Mouse (Mus musculus): Measurements from ENCODE around the gene Htra2.
A peak's percentile ranks its signal among the peaks of the same experiment; 100 is the strongest.

Htra2 gene

DNA sequence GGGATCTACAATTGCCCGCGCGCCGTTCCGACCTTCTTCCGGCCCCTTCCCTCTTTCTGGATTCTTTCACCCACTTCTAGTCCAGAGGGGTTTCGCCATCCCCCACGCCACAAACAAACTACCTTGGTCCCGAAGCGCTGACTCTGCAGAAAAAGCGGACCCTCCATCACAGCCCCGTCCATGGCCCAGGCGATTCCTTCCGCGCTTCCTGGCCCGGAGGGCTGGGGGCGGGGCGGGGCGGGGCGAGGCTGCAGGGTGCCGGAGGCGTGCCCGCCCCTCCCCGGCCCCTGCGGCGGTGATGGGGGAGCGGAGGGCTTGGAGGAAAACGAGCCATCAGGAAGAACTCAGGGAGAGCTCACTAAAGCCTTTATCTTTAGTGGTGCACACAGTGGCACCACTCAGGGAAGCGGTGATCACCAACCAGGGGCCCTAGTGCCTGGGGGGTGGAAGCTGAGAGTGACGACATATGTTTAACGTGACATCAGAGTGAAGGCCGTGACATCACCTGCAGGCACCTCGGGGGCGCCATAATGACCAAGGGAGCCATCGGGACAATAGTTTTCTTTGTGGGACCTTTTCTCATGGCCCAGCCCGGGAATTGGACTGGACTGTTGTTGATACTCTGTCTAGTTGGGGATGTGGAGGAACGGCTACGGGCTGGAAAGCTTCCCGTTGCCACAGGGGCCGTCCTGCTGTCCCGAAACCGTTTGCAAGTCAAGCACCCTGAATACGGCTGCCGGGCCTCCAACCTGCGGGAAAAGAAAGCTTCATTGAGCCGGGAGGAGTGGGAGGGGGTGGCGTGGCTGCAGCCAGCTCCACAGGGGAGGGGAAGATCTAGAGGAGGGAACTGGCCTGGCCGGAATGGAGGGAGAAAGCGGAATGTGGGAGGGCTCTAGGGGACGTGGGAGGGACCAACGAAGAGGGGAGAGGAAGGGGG lies 21.6 kb downstream of the Htra2 start, which contains the start of the genes Dok1 and Loxl3:
TSS of gene Dok1 (minus strand) at position 223 of the 937 bp plus-strand sequence.
TSS of gene Loxl3 (plus strand) at position 925 of the 937 bp plus-strand sequence.
- peak in 1 of 2 experiments; percentile 41 for DNase-seq (ENCODE audit: low spot score in 2 of 2)

GRCm38 (mm10) chr6:83032769-83033191 lies 22.3 kb downstream of the Htra2 start:
- DNase-seq (ENCODE audit: low spot score in 2 of 2) = no peak

- DNase-seq (ENCODE audit: low spot score in 2 of 2) = no peak
These were observed 23.0 kb downstream of the Htra2 start for GRCm38 (mm10) chr6:83031921-83032590.

DNA sequence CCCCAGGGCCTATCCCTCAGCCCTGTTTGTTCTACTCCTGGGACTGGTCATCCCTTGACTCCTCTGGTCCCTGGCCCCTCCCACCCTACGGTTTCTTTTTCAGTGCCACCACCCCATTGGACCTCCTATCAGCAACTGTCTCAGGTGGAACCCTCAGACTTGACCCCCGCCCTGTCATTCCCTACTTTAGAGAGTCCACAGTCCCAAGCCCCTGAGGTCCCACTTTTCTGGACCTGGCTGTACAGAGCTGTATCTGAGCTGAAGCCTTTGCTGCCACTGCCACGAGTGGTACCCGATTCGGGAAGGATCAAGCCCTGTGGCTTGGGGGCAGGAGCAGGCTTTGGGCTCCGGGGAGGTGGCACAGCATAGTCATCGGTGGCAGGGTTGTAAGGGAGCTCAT lies 24.0 kb downstream of the Htra2 start:
- no peak for DNase-seq (ENCODE audit: low spot score in 2 of 2)

- DNase-seq (ENCODE audit: low spot score in 2 of 2) = no peak
These were observed 25.3 kb downstream of the Htra2 start for GRCm38 (mm10) chr6:83029777-83030176.

GRCm38 (mm10) chr6:83027706-83028105 lies 27.4 kb downstream of the Htra2 start:
- no peak for DNase-seq (ENCODE audit: low spot score in 2 of 2)

- DNase-seq (ENCODE audit: low spot score in 2 of 2) = no peak
These were observed 27.8 kb downstream of the Htra2 start for GRCm38 (mm10) chr6:83027293-83027692.

DNA sequence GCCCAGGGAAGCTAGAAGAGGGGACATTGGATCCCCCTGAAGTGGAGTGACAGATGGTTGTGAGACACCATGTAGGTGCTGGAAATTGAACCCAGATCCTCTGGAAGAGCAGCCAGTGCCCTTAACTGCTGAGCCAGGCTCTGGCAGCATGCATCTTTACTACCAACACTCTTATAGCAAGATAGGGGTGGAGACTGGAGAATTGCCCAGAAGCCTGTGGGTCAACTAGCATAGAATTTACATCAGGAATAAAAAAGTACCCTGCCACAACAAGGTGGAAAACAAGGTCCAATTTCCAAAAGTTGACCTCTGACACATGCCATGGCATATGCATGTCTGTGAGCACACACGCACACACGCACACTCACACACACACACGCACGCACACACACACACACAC lies 29.9 kb downstream of the Htra2 start:
- no peak for DNase-seq (ENCODE audit: low spot score in 2 of 2)

- no peak for DNase-seq (ENCODE audit: low spot score in 2 of 2)
These were observed 30.7 kb downstream of the Htra2 start for GRCm38 (mm10) chr6:83024421-83024820.

GRCm38 (mm10) chr6:83023786-83024185 lies 31.3 kb downstream of the Htra2 start:
- no peak for DNase-seq (ENCODE audit: low spot score in 2 of 2)

DNA sequence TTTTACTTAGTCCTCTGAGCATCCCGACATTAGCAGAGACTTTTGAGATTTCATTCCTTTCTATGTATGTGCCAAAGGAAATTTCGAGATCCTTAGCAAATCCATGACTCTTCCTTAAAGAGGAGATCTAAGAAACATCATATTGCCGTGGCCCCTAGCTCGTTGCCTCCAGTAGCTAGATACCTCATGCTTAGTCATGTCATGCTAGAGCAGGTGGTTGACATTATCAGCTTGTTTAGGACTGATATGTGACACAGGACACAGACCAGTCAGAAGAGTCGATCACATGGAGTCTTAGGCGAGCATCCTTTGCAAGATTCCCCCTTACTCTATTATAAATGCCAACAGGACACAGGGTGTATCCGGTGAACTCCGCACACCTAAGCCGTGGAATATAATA lies 32.1 kb downstream of the Htra2 start:
- no peak for DNase-seq (ENCODE audit: low spot score in 2 of 2)

DNA sequence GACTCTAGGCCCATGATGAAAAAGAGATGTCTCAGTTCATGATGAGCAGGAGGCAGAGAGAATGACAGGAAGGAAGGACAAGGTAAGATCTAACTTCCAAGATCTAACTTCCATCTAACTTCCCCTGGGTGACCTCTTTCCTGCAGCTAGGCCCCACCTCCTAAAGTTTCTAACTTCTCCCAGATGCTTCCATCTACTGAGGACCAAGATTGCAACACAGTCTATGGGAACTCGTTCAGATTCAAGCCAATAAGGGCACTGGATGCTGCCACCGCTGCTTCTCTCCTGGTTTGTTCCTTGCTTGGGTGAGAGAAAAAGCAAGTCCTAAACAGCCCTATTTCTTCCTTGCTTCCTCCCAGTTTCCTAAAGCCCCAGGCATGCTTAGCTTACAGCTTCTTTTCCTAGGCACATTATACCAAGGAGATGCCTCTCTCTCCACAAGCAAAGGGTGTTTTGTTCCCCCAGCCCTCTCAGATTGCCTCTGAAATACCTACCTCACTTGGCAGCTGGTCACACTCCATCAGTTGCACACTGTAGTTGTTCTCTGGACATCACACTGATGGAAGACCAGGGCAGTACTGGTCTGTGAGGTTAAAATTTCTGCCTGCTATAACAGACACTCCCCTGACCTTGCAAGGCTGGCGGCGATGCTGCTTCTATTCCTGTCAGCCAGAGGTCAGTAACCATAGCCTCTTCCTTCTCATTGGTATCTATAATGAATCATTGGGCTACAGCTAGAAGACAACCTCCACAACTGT lies 34.1 kb downstream of the Htra2 start:
- DNase-seq (ENCODE audit: low spot score in 2 of 2) = no peak

DNA sequence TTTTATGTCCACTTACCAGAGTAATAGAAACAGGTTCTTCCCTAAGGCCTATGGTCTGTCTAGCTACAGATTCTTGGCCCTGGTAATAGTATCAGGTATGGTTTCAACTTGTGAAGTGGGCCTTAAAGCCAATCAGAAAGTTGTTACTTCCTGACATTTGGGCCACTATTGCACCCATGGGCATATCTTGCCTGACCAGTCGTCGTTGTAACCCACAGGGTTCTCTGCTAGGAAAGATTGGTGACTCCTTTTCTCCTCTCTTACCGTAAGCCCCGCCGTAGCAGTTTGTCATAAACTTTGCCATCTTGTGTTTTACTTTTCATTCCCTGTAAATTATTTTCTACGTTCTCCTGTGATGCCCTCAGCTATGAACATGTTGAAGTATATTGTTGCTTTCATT lies 35.0 kb downstream of the Htra2 start:
- no peak for DNase-seq (ENCODE audit: low spot score in 2 of 2)

DNA sequence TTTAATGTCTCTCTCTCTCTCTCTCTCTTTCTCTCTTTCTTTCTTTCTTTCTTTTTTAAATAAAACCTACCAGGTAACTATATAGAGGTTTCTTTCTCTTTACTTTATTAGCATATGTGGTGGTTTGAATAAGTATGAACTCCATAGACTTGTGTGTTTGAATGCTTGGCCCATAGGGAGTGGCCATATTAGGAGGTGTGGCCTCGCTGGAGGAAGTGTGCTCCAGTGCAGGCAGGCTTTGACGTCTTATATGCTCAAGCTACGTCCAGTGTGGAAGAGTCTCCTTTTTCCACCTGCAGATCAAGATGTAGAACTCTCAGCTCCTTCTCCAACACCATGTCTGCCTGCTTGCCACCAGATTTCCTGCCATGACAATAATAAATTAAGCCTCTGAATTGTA lies 36.0 kb downstream of the Htra2 start:
- no peak for DNase-seq (ENCODE audit: low spot score in 2 of 2)

DNA sequence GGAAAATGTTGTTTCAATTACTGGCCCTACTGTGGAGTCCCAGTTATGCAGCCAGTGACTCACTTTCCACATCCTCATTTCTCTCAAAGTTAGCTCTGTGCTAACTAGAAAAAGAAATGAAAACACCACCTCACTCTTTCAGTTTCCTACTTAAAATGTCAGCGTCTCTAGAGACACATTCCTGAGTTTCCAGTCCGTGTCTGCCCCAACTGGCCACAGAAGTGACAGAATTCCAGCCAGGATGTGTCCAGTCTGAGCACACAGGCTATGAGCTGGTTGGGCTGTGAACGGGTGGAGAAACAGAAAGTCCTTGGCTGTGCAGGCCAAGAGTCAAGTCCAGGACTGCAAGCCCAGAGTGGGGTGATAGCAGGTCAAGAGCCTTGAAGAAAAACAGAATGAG lies 37.9 kb downstream of the Htra2 start:
- no peak for DNase-seq (ENCODE audit: low spot score in 2 of 2)

DNA sequence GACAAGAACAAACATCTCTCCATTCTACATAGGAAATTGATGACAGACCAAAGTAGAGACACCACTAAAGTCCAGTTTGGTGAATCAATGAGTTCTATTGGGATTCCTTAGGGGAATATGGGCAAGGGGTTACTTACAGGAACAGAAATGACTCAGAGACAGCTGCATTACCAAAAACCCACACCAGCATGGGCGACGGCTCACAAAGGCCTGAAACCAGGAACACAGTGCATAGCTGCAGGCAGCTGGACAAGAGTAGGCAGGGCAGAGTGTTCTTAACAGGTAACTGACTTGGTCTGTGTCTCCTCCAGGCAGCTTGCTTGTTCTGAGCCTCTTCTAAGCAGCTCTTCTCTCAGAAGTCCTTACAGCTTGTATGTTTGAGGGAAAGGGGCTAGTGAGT lies 39.3 kb downstream of the Htra2 start:
- no peak for DNase-seq (ENCODE audit: low spot score in 2 of 2)

DNA sequence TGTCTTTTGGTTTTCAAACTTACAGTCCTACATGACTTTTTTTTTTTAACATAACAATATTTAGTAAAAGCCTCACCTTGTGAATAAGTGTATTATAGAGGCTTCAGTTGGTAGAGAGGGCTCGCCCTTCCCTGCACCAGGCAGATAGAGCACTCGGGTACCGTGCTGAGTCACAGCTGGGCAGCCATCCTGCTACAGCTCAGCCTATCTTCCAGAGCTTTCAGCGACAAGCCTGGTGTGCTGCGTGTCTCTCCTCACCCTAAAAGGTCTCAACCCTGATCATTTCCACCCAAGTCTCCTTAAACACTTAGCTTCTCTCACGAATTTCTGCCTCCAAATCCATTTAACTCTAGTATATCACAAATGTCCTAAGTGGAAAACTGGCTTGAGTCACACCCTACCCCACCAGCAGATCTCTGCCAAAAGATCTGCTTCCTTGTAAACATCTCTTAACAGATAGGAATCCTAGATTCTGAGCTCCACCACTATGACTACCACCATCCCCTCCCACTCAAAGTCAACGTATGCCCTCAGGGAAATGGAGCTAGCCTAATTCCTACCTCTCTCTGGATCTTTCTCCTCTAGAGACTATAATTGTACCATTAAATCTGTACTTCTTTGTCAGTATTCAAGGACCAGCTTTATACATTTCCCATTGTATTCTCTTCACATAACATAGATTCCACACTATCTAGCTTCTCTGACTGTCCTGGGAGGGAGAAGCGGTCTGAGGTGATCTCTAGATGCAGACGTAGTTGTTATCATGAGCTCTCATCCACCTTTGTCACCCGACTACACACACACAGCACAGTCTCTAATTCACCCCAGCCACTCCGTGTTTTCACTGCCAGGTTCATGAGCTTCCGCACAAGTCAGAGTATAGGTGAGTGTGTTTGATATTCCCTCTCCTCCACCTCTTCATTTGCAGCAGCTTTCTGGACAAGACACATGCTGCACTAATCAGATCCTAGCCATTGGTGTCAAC lies 40.3 kb downstream of the Htra2 start:
- no peak for DNase-seq (ENCODE audit: low spot score in 2 of 2)

DNA sequence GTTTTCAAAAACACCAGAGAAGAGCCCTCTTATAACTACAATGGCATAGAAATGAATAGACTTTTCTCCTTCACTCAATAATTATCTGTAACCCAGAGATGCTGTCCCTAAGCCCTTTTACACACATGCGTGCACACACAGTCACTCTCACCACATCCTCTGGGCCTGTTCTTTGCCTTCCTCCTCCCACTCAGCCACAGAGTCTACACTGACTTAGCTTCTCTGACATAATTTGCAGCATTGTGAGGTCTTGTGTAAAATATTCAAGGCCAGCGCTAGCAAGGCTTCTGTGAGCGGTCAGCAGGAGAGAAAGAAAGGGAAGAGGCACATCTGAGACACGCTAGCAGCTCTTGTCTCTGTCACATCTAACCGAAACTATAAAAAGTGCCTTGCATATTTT lies 41.6 kb downstream of the Htra2 start:
- no peak for DNase-seq (ENCODE audit: low spot score in 2 of 2)

DNA sequence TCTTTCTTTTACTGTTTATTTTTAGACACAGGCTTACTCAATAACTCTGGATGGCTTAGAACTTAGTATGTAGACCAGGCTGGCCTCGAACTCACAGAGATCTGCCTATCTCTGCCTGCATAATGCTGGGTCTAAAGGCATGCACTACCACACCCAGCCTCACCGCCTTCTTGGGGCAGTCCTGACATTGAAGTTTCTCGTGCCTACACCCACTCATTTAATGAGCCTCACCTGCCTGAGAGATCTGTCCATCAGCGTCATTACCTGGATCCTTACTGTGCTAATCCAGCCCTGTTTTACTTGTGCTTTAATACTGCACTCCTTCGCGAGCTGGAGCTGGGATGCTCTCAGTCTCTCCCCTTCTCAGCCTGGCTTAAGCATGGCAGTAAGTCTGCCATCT lies 43.3 kb downstream of the Htra2 start:
- DNase-seq (ENCODE audit: low spot score in 2 of 2) = no peak

- DNase-seq (ENCODE audit: low spot score in 2 of 2) = no peak
These were observed 43.8 kb downstream of the Htra2 start for GRCm38 (mm10) chr6:83011255-83011654.

DNA sequence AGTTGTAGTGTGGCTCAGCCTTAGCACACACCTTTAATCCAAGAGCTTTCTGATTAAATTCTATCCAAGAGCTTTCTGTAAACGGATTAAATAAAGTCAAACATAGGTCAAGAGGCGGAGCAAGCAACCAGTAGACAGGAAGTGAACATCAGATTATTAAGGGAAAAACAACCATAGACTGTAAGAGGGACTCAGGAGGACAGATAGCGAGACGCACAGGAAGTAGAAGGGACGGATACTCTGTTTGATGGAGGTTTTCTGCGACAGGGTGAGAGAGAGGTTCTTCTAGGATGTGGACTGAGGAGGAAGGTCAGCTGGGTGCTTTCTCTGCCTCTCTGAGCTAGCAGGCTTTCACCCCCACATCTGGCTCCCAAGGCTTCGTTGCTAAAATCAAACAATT lies 45.1 kb downstream of the Htra2 start:
- no peak for DNase-seq (ENCODE audit: low spot score in 2 of 2)
